Mouse (Mus musculus) B cell, adult 62 days (primary cell): Measurements from ENCODE around the gene Cldn1. TPM values are rescaled to one million over a fixed set of nuclear protein-coding genes. Genes with fewer than 3 reads are reported as not detected.

Experiments used
- total RNA-seq: library from RNA; stranded (reverse); gene quantifications from 4 replicates; pipeline ENCODE4 v1.2.4, GENCODE M21; 2023

Gene Cldn1
- total RNA-seq = not detected in 4 replicates

GRCm38 (mm10) chr16:26371325-26372053 is at the start of gene Cldn1:
Cldn1 (minus strand) TSS chr16:26371841.

Other genes starting within 250 kb of the Cldn1 start
- gene Cldn16, start 91.3 kb upstream of the Cldn1 start, total RNA-seq = not detected in 4 replicates
- not detected in 4 replicates for gene Tmem207, start 154.9 kb upstream of the Cldn1 start, total RNA-seq
- 9.0 to 10.2 TPM (median 9.5 TPM) in 4 replicates for gene Il1rap, start 209.9 kb upstream of the Cldn1 start, total RNA-seq